Mouse (Mus musculus) ovary, postnatal 36 days (tissue): ENCODE measurements around the gene Zmiz2.
A peak's percentile ranks its signal among the peaks of the same experiment; 100 is the strongest.
"Not testable (repeated sequence)": the region's sequence is repeated elsewhere in the genome, so short reads cannot be mapped to it uniquely, and the experiment has no call there.

ENCODE experiments used
- DNase-seq: peaks from one replicate; pipeline ENCODE4 v3.0.0; 2022; ENCODE audit warnings: low spot score, mixed read lengths

The Zmiz2 gene

GRCm38 (mm10) chr11:6388726-6389413 lies at the start of gene Zmiz2:
TSS of gene Zmiz2 (plus strand) at chr11:6389074.
- peak; percentile 96 for DNase-seq

GRCm38 (mm10) chr11:6345956-6346355 lies 42.9 kb upstream of the Zmiz2 start:
- no peak for DNase-seq

GRCm38 (mm10) chr11:6346966-6347365 lies 41.9 kb upstream of the Zmiz2 start:
- no peak for DNase-seq

DNA sequence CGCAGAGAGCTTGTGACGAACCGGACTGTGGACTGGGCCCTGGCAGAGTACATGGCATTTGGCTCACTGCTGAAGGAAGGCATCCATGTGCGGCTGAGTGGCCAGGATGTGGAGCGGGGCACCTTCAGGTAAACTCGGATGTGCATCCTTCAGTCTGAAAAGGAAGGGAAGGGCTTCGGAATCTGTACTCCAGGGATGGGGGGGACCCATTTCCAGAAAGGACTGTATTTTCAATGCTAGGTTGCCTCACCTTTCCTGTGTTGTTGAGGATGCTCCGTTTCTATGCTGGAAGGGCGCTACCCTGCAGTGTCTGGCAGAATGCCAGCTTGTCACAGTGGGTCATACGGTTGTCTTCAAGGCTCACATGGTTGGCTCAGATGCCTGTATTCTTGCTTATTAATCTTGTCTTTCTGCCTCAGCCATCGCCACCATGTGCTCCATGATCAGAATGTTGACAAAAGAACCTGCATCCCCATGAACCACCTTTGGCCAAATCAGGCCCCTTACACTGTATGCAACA lies 40.1 kb upstream of the Zmiz2 start:
- no peak for DNase-seq

GRCm38 (mm10) chr11:6349586-6349985 lies 39.3 kb upstream of the Zmiz2 start:
- DNase-seq: no peak

DNA sequence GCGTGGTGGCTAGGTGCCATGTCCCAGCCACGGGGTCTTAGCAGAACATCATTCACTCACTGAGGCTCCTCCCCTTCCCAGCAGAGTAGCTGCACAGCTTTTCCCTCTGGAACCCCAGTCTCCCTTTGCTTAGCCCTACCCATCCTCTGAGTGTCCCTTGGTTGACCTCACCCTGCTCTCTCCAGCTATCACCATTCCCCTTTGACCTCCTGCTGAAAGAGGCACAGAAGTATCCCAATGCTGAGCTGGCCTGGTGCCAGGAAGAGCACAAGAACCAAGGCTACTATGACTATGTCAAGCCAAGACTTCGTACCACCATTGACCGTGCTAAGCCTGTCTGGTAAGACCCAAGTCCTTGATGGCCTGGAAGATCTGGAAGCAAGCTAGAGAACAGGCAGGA lies 33.8 kb upstream of the Zmiz2 start:
- no peak for DNase-seq

DNA sequence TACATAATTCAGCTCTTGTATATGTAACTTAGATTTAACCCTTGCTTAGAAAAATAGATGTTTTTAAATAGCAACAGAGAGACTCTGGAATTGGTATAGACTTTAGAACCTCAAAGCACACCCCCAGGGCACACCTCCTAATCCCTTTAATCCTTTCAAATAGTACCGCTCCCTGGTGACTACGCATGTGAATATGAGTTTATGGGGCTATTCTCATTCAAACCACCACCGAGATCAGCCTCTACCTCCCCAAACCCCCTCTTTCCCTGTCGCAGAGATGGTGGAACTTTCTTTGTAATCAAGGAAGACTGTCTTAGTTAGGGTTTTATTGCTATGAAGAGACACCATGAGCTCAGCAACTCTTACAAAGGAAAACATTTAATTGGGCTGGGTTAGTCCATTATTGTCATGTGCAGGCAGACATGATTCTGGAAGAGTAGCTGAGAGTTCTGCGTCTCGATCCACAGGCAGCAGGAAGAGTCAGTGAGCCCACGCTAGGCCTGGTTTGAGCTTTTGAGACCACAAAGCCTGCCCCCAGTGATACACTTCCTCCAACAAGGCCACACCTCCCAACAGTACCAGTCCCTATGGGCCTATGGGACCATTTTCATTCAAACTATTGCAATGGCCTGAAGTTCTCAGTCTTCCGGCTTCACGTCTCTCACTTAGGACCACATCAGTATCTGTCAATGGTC lies 24.1 kb upstream of the Zmiz2 start:
- DNase-seq: no peak

DNA sequence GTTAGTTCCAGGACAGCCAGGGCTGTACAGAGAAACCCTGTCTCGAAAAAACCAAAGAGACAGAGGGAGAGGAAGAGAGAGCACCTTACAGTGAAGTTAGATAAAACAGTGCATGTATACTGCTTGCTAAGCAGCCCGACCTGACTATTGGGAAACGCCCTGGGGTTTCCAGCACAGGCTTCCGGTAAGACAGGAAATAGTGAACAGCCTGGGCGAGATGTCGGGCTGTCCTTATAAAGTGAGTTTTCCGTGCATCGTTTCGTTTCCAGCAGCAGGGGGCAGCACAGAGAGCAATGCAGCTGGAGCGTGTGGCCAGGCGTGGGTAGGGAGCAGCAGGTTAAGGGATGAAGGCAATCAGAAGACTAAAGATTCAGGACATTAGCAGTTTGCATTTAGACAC lies 23.0 kb upstream of the Zmiz2 start:
- peak; percentile 55 for DNase-seq

GRCm38 (mm10) chr11:6366434-6366833 lies 22.4 kb upstream of the Zmiz2 start:
- no peak for DNase-seq

DNA sequence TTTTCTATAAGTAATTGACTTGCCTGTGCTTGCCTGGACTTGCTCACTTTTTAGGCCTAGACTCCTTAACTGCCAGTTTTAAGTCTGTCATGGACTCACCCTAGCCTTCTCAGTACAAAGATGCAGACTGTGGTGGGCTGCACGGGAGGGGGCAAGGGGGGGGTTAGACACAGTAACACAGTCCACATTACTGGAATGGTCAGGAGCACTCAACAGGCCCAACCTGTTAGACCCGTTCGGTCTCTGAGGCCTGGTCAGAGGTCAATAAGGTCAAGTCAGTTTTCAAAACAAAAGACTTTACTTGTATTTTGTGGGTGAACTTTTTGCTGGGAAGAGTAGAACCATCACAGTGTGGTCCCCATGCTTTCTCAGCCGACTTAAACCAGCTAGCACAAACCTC lies 21.7 kb upstream of the Zmiz2 start:
- DNase-seq: no peak

DNA sequence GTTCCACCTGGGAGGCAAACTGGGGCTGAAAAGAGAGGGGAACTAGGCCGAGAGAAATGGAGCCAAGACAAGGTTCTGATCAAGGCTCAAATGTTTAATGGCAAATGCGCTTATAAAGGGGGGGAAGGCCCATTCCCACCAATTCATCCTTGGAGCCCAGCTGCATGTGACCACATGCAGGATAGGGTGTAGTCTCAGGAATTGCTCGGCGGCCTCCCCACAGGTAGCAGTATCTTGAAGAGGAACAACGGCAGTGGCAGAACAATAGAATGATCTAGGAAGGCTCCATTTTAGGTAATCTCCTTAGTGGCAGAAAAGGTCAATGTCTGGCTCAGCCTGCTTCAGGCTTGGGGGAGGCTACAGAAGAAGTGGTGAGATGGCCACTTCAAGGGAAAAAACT lies 20.9 kb upstream of the Zmiz2 start:
- not testable (repeated sequence) for DNase-seq

DNA sequence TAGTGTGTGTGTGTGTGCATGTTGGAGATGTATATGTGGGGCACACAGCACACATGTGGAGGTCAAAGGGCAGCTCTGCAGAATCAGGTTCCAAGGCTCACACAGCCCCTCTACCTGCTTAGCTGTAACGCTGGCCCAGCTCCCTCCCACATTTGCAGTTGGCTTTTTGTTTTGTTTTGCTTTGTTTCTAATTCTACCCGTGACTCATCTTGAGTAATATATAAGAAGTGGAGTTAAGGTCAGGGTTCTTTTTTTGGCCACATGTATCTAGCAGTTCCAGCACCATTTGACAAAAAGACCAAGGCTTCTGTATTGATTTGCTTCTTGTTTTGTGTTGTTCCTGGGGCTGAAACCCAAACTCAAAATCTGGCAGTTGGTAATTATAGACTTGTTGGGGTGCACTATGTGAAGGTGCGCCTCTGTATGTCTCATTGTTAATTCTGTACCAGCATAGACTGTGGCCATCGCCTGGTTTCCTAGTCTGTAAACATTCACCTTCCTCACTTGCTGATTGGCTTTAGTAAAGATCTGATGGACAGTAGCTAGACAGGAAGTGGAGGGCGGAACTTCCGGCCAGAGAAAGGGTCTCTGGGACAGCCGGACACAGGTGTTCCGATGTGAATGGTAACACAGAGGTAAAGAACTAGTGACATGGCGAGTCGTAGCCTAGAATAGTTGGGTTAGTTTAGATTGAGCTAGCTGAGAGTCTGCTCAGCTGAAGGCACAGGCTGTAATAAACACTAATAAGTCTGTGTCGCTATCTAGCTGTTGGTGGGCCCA lies 17.3 kb upstream of the Zmiz2 start:
- DNase-seq: no peak

- DNase-seq: no peak
Measured at GRCm38 (mm10) chr11:6372784-6373183, 16.1 kb upstream of the Zmiz2 start.

DNA sequence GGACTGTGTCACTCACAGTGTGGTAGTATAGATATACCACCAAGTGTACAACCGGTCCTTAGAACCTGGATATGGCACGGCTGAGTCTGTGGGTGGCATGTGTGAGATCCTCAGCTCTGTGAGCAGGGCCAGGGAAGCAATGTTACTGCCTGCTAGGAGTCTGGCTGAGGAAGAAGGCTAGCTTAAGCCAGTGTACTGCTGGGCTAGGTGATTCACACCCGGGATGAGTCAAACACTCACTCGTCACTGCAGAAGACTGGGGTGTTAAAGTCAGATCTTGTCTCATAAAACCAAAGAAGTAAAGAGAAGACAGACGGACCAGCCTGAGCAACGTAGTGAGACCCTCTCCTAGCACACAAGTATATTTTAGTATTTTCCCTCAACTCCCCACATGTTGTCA lies 8.0 kb upstream of the Zmiz2 start:
- no peak for DNase-seq

GRCm38 (mm10) chr11:6388126-6388725 lies 648 bp upstream of the Zmiz2 start:
- DNase-seq: no peak

DNA sequence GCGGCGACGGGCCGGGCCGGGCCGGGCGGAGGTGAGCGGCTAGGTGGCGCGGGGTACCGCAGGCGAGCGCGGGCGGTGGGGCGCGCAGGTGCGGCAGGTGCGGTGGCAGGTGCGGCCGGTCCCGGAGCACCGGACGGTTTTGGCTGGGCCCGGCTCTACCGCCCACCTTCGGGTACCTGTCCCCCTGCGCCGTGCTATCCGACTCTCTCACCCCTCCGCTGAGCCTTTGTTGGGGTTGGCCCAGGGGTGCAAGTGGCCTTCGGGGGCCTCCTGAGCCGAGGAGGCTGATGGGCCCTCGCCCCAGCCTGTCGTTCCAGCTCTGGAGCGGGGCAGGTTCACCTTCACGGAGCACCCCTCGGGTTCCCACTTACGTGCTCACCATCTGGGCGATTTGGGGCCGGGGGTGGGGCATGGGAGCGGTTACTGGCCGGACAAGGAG lies 628 bp downstream of the Zmiz2 start:
- no peak for DNase-seq

- no peak for DNase-seq
Measured at GRCm38 (mm10) chr11:6390376-6391053, 1.6 kb downstream of the Zmiz2 start.

DNA sequence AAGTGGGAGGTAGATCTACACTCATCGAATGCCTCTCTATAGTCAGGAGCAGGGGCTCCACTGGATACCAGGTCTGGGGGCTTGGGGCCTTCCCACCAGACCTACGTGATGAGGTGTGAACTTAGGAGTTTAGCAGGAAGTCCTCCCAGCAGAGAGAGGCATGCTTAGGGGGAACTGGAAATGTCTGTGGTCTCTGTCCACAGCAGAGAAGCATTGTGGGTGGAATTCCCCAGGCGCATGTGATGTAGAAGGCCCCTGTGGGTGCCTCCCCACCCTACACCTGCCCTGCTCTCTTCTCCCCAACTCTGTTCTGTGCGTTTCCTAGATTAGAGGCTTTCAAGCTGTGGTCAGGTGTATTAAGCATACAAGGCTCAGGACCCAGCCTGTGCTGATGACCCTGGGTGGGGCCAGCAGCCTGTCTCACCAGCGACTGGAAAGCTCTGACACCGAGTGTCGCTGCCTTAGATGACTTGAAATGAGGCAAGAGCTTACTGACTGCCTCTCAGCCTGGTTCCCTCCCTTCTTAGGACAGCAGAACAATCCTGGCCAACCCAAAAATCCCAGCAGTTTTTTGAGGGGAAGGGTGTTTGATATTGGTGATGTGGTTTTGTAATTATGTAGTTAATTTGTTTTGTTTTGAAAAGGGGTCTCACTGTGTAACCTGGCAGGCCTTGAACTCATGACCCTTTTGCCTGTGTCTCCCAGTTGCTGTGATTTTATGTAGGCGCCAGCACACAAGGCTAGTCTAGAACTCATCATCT lies 2.8 kb downstream of the Zmiz2 start:
- no peak for DNase-seq

- no peak for DNase-seq
Measured at GRCm38 (mm10) chr11:6392857-6393256, 4.0 kb downstream of the Zmiz2 start.

DNA sequence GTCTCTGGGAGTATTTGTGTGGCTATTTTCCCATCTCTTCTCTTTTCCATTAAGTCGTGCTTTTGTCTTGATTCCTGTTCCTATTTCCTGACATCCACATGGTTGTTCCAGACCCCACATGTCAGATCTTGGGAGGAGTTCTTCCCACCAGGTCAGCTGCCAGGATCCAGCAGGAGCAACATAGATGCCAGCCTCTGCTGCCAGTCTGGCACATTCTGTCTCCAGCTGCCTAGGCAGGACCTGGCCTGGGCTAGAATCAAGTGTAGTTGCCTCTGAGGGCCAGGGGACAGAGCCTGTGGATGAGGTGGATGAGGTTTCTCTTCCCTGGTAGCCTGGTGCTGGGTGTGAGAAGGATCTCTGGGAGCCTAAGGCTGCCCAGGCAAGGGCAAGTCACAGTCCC lies 5.0 kb downstream of the Zmiz2 start:
- DNase-seq: no peak

- DNase-seq: no peak
Measured at GRCm38 (mm10) chr11:6395565-6395964, 6.7 kb downstream of the Zmiz2 start.
